Mouse (Mus musculus) neural tube, embryonic 13.5 days (tissue): ENCODE measurements around the gene Pygo2. TPM values are rescaled to one million over a fixed set of nuclear protein-coding genes. Genes with fewer than 3 reads are reported as not detected.
A peak's percentile ranks its signal among the peaks of the same experiment; 100 is the strongest.

Experiments
- ATAC-seq: fragments of 200-750 bp; cut with Nextera tagmentation; 2 replicates; pipeline ENCODE4 v1.8.0; 2017; ENCODE audit warnings: low read depth, mild to moderate bottlenecking, moderate TSS enrichment, moderate library complexity
- H3K27ac ChIP-seq: fragments of 300-500 bp; sonication (generic); replicated peaks from 2 replicates; pipeline ENCODE4 v1.5.1; 2015; ENCODE audit warnings: moderate library complexity, mild to moderate bottlenecking, inconsistent platforms
- H3K27me3 ChIP-seq: fragments of 300-500 bp; sonication (generic); 2 replicates; pipeline ENCODE4 v1.6.1; 2015; ENCODE audit warnings: mild to moderate bottlenecking, inconsistent platforms
- H3K36me3 ChIP-seq: fragments of 300-500 bp; sonication (generic); 2 replicates; pipeline ENCODE4 v1.6.1; 2015; ENCODE audit warnings: mild to moderate bottlenecking, inconsistent platforms
- H3K4me1 ChIP-seq: fragments of 300-500 bp; sonication (generic); replicated peaks from 2 replicates; pipeline ENCODE4 v1.6.1; 2015; ENCODE audit warnings: inconsistent platforms
- H3K4me2 ChIP-seq: fragments of 300-500 bp; sonication (generic); 2 replicates; pipeline ENCODE4 v1.6.1; 2015; ENCODE audit warnings: inconsistent platforms, mild to moderate bottlenecking, moderate library complexity
- H3K4me3 ChIP-seq: fragments of 300-500 bp; sonication (generic); 2 replicates; pipeline ENCODE4 v1.5.1; 2015; ENCODE audit warnings: mild to moderate bottlenecking, inconsistent platforms
- H3K9ac ChIP-seq: fragments of 300-500 bp; sonication (generic); 2 replicates; pipeline ENCODE4 v1.6.1; 2015; ENCODE audit warnings: moderate library complexity, mild to moderate bottlenecking, inconsistent platforms
- H3K9me3 ChIP-seq: fragments of 300-500 bp; sonication (generic); 2 replicates; pipeline ENCODE4 v1.6.1; 2016; ENCODE audit warnings: inconsistent platforms
- WGBS: fragments of 180-500 bp; shearing (Covaris S2); methylation state at CpG from one replicate; pipeline ENCODE4 v1.1.7; 2015; 5-methylcytosine and 5-hydroxymethylcytosine counted together
- polyA plus RNA-seq: library from polyadenylated mRNA; unstranded; fragments of >200 nt; fragmentation: Nextera tagmentation; extraction: Ambion mirVana; gene quantifications from 2 replicates; pipeline ENCODE4 v1.2.1, GENCODE M21; 2015

Pygo2 gene
- polyA plus RNA-seq: 40.4 and 47.7 TPM in 2 replicates

GRCm38 (mm10) chr3:89430171-89431159 lies at the start of gene Pygo2:
TSS of gene Pygo2 (plus strand) at chr3:89430214.
- 3% methylated on average over 68 of the region's 68 CpGs for WGBS

GRCm38 (mm10) chr3:89380291-89380690 lies 49.7 kb upstream of the Pygo2 start:
- peaks cover 21% of the 10 kb centered on the region for H3K4me1 ChIP-seq
- 93% methylated on average over 14 of the region's 14 CpGs for WGBS
- H3K9ac ChIP-seq: no peak overlapping the region
- ATAC-seq: no peak
- no peak overlapping the region for H3K27ac ChIP-seq
- H3K36me3 ChIP-seq: no peaks in the 10 kb centered on the region
- no peaks in the 10 kb centered on the region for H3K9me3 ChIP-seq
- H3K4me2 ChIP-seq: no peak overlapping the region
- H3K27me3 ChIP-seq: 0 out of 2 replicates have a peak, but pooled peaks cover under 1% of the 10 kb centered on the region
- no peak overlapping the region for H3K4me3 ChIP-seq

More at GRCm38 (mm10) chr3:89430171-89431159, at the start of gene Pygo2:
- no peaks in the 10 kb centered on the region for H3K27me3 ChIP-seq
- peak within 1 kb of the TSS; percentile 73 for H3K4me3 ChIP-seq
- peak within 1 kb of the TSS; percentile 87 for H3K9ac ChIP-seq
- peaks cover 41% of the 10 kb centered on the region for H3K36me3 ChIP-seq
- peaks cover 30% of the 10 kb centered on the region for H3K4me1 ChIP-seq
- peak within 1 kb of the TSS; percentile 80 for H3K4me2 ChIP-seq
- peak; percentile 97 for ATAC-seq
- peak within 1 kb of the TSS; percentile 86 for H3K27ac ChIP-seq
- H3K9me3 ChIP-seq: no peaks in the 10 kb centered on the region

- WGBS: 92% methylated on average over 18 of the region's 18 CpGs
- H3K27ac ChIP-seq: no peak overlapping the region
- peaks cover 21% of the 10 kb centered on the region for H3K4me1 ChIP-seq
- ATAC-seq: no peak
- no peaks in the 10 kb centered on the region for H3K9me3 ChIP-seq
- H3K9ac ChIP-seq: no peak overlapping the region
- no peak overlapping the region for H3K4me3 ChIP-seq
- H3K4me2 ChIP-seq: no peak overlapping the region
- H3K36me3 ChIP-seq: no peaks in the 10 kb centered on the region
- H3K27me3 ChIP-seq: 0 out of 2 replicates have a peak, but pooled peaks cover 5% of the 10 kb centered on the region
Observed at GRCm38 (mm10) chr3:89380711-89381110, 49.3 kb upstream of the Pygo2 start.

DNA sequence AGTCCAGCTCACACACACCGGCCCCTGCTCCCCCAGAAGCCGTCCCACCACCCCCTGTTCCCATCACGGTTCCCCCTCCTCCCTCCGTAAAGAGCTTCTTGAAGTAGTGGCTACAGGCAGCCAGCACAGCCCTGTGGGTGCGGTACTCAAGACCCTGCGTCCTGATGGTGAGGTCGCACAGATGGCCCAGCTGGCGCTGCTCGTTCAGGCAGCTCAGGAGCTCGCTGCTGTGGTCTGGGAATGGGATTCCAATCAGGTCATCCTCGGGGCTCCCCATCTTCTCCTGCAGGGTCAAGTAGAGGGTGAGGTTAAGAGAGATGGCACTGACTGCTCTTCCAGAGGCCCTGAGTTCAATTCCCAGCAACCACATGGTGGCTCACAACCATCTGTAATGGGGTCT lies 48.8 kb upstream of the Pygo2 start:
- H3K4me1 ChIP-seq: peaks cover 21% of the 10 kb centered on the region
- WGBS: 86% methylated on average over 11 of the region's 11 CpGs
- H3K36me3 ChIP-seq: no peaks in the 10 kb centered on the region
- H3K27me3 ChIP-seq: 0 out of 2 replicates have a peak, but pooled peaks cover 5% of the 10 kb centered on the region
- ATAC-seq: no peak
- no peak overlapping the region for H3K4me2 ChIP-seq
- no peak overlapping the region for H3K27ac ChIP-seq
- no peaks in the 10 kb centered on the region for H3K9me3 ChIP-seq
- H3K9ac ChIP-seq: no peak overlapping the region
- H3K4me3 ChIP-seq: no peak overlapping the region

DNA sequence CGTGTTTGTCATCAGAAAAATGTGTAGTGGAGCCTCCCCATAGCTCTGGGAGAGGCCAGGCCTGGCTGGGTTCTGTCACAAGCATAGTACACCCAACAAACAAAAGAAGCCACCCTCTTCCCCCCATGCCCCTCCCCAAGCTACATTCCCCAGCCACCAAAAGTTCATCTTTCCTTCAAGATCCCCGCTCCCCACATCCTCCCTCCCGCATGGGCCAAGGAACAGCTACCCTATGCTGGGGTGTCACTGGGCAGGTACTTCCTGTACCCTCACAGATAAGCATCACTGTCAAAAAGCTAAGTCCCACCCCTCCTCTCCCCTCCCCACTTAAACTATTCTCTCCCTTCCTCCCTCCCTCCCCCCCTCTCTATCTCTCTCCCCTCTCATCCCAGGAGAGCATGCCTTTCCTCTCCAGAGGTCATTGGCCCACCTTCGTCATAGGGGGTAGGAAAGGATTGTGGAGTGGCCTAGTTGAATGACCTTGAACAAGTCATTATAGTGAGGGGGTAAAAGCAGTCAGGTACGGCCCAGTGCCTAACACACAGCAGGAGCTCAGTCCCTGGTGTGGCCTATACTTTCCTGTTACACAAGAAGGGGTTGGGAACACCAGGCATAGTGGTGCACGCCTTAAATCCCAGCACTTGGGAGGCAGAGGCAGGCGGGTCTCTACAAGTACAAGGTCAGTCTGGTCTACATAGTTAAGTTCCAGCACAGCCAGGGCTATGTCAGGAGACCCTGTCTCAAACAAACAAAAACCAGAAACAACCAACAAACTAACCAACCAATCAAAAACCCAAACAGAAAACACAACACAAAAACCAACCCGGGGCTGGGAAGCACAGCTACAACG lies 47.8 kb upstream of the Pygo2 start:
- Histone ChIP-seq H3K4me2 (no peak overlapping the region), H3K4me3 (no peak overlapping the region), H3K4me1 (peaks cover 21% of the 10 kb centered on the region), H3K9me3 (no peaks in the 10 kb centered on the region), H3K27me3 (0 out of 2 replicates have a peak, but pooled peaks cover 5% of the 10 kb centered on the region), H3K27ac (no peak overlapping the region), H3K9ac (no peak overlapping the region), H3K36me3 (no peaks in the 10 kb centered on the region)
- 87% methylated on average over 9 of the region's 9 CpGs for WGBS
- no peak for ATAC-seq

- ATAC-seq: no peak
- WGBS: 82% methylated on average over 5 of the region's 5 CpGs
- no peak overlapping the region for H3K27ac ChIP-seq
Observed at GRCm38 (mm10) chr3:89382950-89383349, 47.1 kb upstream of the Pygo2 start.

GRCm38 (mm10) chr3:89383651-89384255 lies 46.3 kb upstream of the Pygo2 start:
- no peak overlapping the region for H3K4me3 ChIP-seq
- no peak for ATAC-seq
- H3K36me3 ChIP-seq: no peaks in the 10 kb centered on the region
- H3K4me1 ChIP-seq: peaks cover 15% of the 10 kb centered on the region
- H3K9ac ChIP-seq: no peak overlapping the region
- 0 out of 2 replicates have a peak, but pooled peaks cover 5% of the 10 kb centered on the region for H3K27me3 ChIP-seq
- no peak overlapping the region for H3K27ac ChIP-seq
- WGBS: 84% methylated on average over 5 of the region's 5 CpGs
- no peak overlapping the region for H3K4me2 ChIP-seq
- H3K9me3 ChIP-seq: no peaks in the 10 kb centered on the region

More at GRCm38 (mm10) chr3:89382950-89383349, 47.1 kb upstream of the Pygo2 start:
- Histone ChIP-seq H3K4me1 (peaks cover 20% of the 10 kb centered on the region), H3K27me3 (0 out of 2 replicates have a peak, but pooled peaks cover 5% of the 10 kb centered on the region), H3K4me3 (no peak overlapping the region), H3K9ac (no peak overlapping the region), H3K36me3 (no peaks in the 10 kb centered on the region), H3K9me3 (no peaks in the 10 kb centered on the region), H3K4me2 (no peak overlapping the region)

DNA sequence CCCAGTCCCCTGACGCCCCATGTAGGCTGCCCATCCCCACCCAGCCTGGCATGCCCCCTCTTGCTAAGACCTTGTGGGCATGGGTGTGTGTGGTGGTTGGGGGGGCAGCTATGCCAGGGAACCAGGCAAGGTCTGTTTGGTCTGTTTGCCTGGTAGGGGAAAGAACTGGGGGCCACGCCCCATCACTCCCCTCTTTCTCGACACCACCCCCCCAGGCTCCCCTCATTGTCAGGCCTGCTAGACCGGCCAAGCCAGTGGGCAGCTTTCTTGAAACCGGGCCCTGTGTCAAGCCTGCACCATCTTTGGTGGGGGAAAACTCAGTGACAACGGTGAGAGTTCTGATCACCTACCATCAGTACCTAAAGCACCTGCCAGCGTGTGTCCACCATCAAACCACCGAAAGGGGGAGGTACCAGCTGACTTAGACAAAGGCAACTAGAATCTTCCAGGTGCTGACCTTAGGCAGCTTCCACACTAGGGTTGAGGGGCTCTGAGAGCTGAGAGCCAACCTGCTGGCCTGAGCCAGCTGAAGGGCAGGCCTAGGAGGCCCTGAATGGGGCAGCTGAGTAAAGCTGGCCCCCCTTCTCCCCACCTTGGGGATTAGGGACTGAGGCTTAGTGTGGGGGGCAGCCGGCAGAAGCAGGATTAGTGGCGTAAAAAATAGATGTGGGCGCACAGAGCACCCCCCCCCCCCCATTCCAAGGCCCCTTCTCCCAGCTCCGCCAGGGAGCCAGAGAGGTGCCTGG lies 45.5 kb upstream of the Pygo2 start:
- H3K9me3 ChIP-seq: no peaks in the 10 kb centered on the region
- no peaks in the 10 kb centered on the region for H3K36me3 ChIP-seq
- WGBS: 81% methylated on average over 11 of the region's 12 CpGs
- no peak overlapping the region for H3K4me2 ChIP-seq
- 0 out of 2 replicates have a peak, but pooled peaks cover 5% of the 10 kb centered on the region for H3K27me3 ChIP-seq
- H3K4me3 ChIP-seq: no peak overlapping the region
- ATAC-seq: no peak
- H3K4me1 ChIP-seq: peaks cover 9% of the 10 kb centered on the region; the same call in 1 of the 2 replicates
- no peak overlapping the region for H3K27ac ChIP-seq
- no peak overlapping the region for H3K9ac ChIP-seq

GRCm38 (mm10) chr3:89385451-89385850 lies 44.6 kb upstream of the Pygo2 start:
- no peak overlapping the region for H3K27ac ChIP-seq
- WGBS: 55% methylated on average over 11 of the region's 11 CpGs
- H3K9me3 ChIP-seq: no peaks in the 10 kb centered on the region
- no peak overlapping the region for H3K4me3 ChIP-seq
- H3K4me1 ChIP-seq: peaks cover 8% of the 10 kb centered on the region; the same call in 1 of the 2 replicates
- H3K4me2 ChIP-seq: no peak overlapping the region
- ATAC-seq: no peak
- 0 out of 2 replicates have a peak, but pooled peaks cover 5% of the 10 kb centered on the region for H3K27me3 ChIP-seq
- H3K36me3 ChIP-seq: no peaks in the 10 kb centered on the region
- no peak overlapping the region for H3K9ac ChIP-seq

DNA sequence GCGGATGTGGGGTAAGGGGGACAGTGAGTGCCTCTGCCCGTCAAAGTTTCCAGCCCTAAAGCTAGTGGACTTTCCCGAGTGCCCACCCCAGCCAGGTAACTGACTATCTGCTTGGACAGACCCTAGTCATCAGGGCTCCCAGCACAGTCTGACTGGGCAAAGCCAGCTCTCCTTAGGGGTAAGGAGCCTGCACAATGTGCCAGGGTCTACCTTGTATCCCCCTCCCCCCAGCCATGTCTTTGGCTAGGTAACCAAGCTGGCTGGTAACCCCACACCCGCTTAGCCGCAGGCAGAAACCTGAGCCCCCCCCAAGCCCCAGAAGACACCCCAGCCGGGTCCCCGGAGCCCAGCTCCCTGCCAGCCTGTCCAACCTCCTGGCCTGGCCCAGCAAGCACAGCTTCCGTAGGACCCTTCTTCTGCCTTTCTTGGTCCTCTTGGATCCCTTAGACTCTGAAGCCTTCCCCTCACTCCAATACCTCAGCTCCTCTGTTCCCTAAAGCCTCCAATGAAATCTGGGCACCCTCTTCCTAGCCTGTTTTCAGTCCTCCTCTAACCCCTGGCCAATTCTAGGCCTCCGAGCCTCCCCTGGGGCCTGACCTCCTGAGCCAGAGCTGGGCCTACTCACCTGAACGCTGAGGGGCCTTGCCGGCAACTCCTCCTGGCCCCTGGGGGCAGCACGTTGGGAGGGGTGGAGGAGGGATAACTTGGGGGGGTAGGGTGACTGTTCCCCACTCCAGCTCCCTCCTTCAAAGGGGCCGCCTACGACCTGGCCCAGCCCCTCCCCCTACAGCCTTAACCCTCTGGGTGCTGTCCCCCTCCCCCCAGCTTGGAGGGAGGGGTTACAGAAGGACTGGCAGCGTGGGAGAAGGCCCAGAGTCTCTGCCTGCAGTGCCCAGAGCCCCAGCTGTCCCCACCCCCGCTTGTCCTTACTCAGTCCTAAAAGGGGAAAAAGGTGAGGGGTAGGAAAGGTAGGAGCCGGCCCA lies 43.3 kb upstream of the Pygo2 start:
- Histone ChIP-seq H3K27ac (no peak overlapping the region), H3K4me3 (no peak overlapping the region), H3K9me3 (no peaks in the 10 kb centered on the region), H3K4me1 (peaks cover 21% of the 10 kb centered on the region), H3K27me3 (0 out of 2 replicates have a peak, but pooled peaks cover 5% of the 10 kb centered on the region), H3K9ac (no peak overlapping the region), H3K36me3 (no peaks in the 10 kb centered on the region), H3K4me2 (no peak overlapping the region)
- ATAC-seq: no peak
- WGBS: 55% methylated on average over 17 of the region's 17 CpGs
